Comparison of ENCODE assay signal across 12 mouse cellular contexts in genomic region chr5:37365751-37366150, GRCm38 (mm10). TPM values are rescaled to one million over a fixed set of nuclear protein-coding genes. Genes with fewer than 3 reads are reported as not detected.
DNase-seq lines count a peak whose midpoint lies in the region; ATAC-seq and TF ChIP-seq lines count a peak whose summit lies in the region.
"Had no signal": no experiment of that assay in that cellular context is flagged by ENCODE, and none has a peak within 500 bp of the region (broad histone marks: within the 10 kb centered on the region; RNA-seq: fewer than 3 reads in every experiment).

No protein-coding gene starts in this region.

- no peak for TF ChIP-seq POLR2A in embryonic fibroblast, embryonic 13.5 days (IDR thresholded peaks at IDR 0.05; ENCODE audit: low read depth, low read length)

- no peak overlapping the region for H3K9ac ChIP-seq in limb, embryonic 15.5 days

- no peak overlapping the region for H3K4me3 ChIP-seq in embryonic fibroblast, embryonic 13.5 days (ENCODE audit: insufficient read depth, low read length)
- no peak overlapping the region for H3K4me3 ChIP-seq in limb, embryonic 15.5 days

- TF ChIP-seq CTCF in embryonic fibroblast, embryonic 13.5 days (IDR thresholded peaks at IDR 0.05; ENCODE audit: borderline replicate concordance, insufficient read depth, low read length), result no peak; the same call in 1 of the 2 replicates

- peaks cover 49% of the 10 kb centered on the region for H3K36me3 ChIP-seq in limb, embryonic 15.5 days

- no peak overlapping the region for H3K4me2 ChIP-seq in limb, embryonic 15.5 days

- H3K9me3 ChIP-seq in limb, embryonic 15.5 days, result no peaks in the 10 kb centered on the region

- H3K27ac ChIP-seq in embryonic fibroblast, embryonic 13.5 days (ENCODE audit: insufficient read depth, low read length), result peak overlapping the region; percentile 69
- peak overlapping the region; percentile 11; the same call in 1 of the 2 replicates for H3K27ac ChIP-seq in limb, embryonic 15.5 days

- DNase-seq in cerebellum, postnatal 14 days, result peak; percentile 29 to 35
- DNase-seq in kidney, adult 11 months, result peak; percentile 14
- DNase-seq in kidney, postnatal 10 days, result no peak
- no peak for DNase-seq in testis, postnatal 14 days (ENCODE audit: low spot score)
- DNase-seq: cerebellum, adult 9-11 months; lung, adult 2 months had no signal

- no peaks in the 10 kb centered on the region for H3K4me1 ChIP-seq in embryonic fibroblast, embryonic 13.5 days (ENCODE audit: control insufficient read depth, insufficient read depth, low read length)
- peaks cover 4% of the 10 kb centered on the region; the same call in 1 of the 2 replicates for H3K4me1 ChIP-seq in limb, embryonic 15.5 days

- no peaks in the 10 kb centered on the region for H3K27me3 ChIP-seq in limb, embryonic 15.5 days

- ATAC-seq in cerebellum, adult (ENCODE audit: insufficient number of reproducible peaks, low FRiP score, low TSS enrichment), result no peak
- ATAC-seq in limb, embryonic 15.5 days (ENCODE audit: insufficient number of reproducible peaks, low FRiP score, low TSS enrichment, low read depth), result no peak
- ATAC-seq in monocyte, adult 5-6 weeks (replicated peaks; ENCODE audit: insufficient number of reproducible peaks, low FRiP score, low TSS enrichment, poor library complexity, severe bottlenecking), result no peak

RNA-seq across cellular contexts. Expression of gene Evc2, which starts 27.5 kb away (rescaled TPM):
- polyA plus RNA-seq in embryonic fibroblast, embryonic 13.5 days (2011; ENCODE audit: insufficient read length, low read depth, missing spikeins), result 32.8 and 36.6 TPM in 2 replicates
- polyA plus RNA-seq in limb, embryonic 15.5 days (2015; fragmentation: Nextera tagmentation; extraction: Ambion mirVana), result 21.1 and 22.2 TPM in 2 replicates
- 0.21 TPM in 1 of 3 replicates, not detected in the others for total RNA-seq in monocyte, adult 5-6 weeks (2017)
- total RNA-seq: granulocyte monocyte progenitor cell, adult 5-6 weeks; MEL had no signal

RNA-seq across cellular contexts. Expression of gene Evc, which starts 29.1 kb away (rescaled TPM):
- polyA plus RNA-seq in embryonic fibroblast, embryonic 13.5 days (2011; ENCODE audit: insufficient read length, low read depth, missing spikeins), result 25.2 and 38.8 TPM in 2 replicates
- 21.7 and 23.5 TPM in 2 replicates for polyA plus RNA-seq in limb, embryonic 15.5 days (2015; fragmentation: Nextera tagmentation; extraction: Ambion mirVana)
- total RNA-seq in monocyte, adult 5-6 weeks (2017), result 0.43 to 1.4 TPM (median 0.78 TPM) in 3 replicates
- total RNA-seq: granulocyte monocyte progenitor cell, adult 5-6 weeks; MEL had no signal

Comparison
In these comparisons a context has a peak if more than half of its experiments do, and no peak if none do; other contexts are left out.
1. DNase-seq: peak in cerebellum, postnatal 14 days (2 of 2) and kidney, adult 11 months (single experiment); none in kidney, postnatal 10 days (single experiment) and testis, postnatal 14 days (single experiment).